Mouse (Mus musculus) ES-Bruce4 (cell line): ENCODE measurements around the gene E2f7. TPM values are rescaled to one million over a fixed set of nuclear protein-coding genes. Genes with fewer than 3 reads are reported as not detected.

Experiments used
- H3K27ac ChIP-seq: 2 replicates; pipeline ENCODE4 v1.5.1; 2012; ENCODE audit warnings: low read length, inconsistent platforms; ENCODE audit not compliant: insufficient read depth
- H3K27me3 ChIP-seq: 2 replicates; pipeline ENCODE4 v1.6.1; 2012; ENCODE audit warnings: mild to moderate bottlenecking, low read length, inconsistent platforms; ENCODE audit not compliant: control insufficient read depth, poor library complexity, insufficient read depth, severe bottlenecking
- H3K36me3 ChIP-seq: 2 replicates; pipeline ENCODE4 v1.6.1; 2012; ENCODE audit warnings: inconsistent platforms, mild to moderate bottlenecking, low read length, moderate library complexity; ENCODE audit not compliant: control insufficient read depth, poor library complexity, insufficient read depth, severe bottlenecking
- H3K4me1 ChIP-seq: one replicate; pipeline ENCODE4 v1.8.1; 2011; ENCODE audit warnings: low read length; ENCODE audit not compliant: control insufficient read depth, insufficient read depth
- H3K4me3 ChIP-seq: 2 replicates; pipeline ENCODE4 v1.5.1; 2011; ENCODE audit warnings: low read depth, mild to moderate bottlenecking, low read length
- H3K9ac ChIP-seq: 2 replicates; pipeline ENCODE4 v1.6.1; 2012; ENCODE audit warnings: low read depth, mild to moderate bottlenecking, inconsistent platforms; ENCODE audit not compliant: poor library complexity, severe bottlenecking
- H3K9me3 ChIP-seq: replicated peaks from 2 replicates; pipeline ENCODE4 v1.6.1; 2012; ENCODE audit warnings: mild to moderate bottlenecking, low read length, inconsistent platforms; ENCODE audit not compliant: control insufficient read depth, poor library complexity, insufficient read depth, severe bottlenecking
- CTCF ChIP-seq: IDR thresholded peaks from one replicate; pipeline ENCODE4 v1.8.1; 2011; ENCODE audit warnings: low read depth, low read length
- EP300 ChIP-seq: IDR thresholded peaks from 2 replicates; pipeline ENCODE4 v1.6.1; 2011; ENCODE audit warnings: low read depth, low read length; ENCODE audit not compliant: insufficient read depth
- POLR2A ChIP-seq: IDR thresholded peaks from one replicate; pipeline ENCODE4 v1.8.1; 2011; ENCODE audit warnings: low read length; ENCODE audit not compliant: insufficient read depth
- polyA plus RNA-seq: library from polyadenylated mRNA; stranded (reverse); fragments of >200 nt; gene quantifications from 2 replicates; pipeline ENCODE4 v1.2.4, GENCODE M21; 2011; ENCODE audit warnings: low read depth; ENCODE audit not compliant: missing spikeins, insufficient read depth, insufficient read length

E2f7 gene
- polyA plus RNA-seq, 1 experiment = 31.4 TPM

- Histone ChIP-seq H3K4me1 (no peaks in the 10 kb centered on the region), H3K9ac (no peak overlapping the region), H3K9me3 (no peaks in the 10 kb centered on the region), H3K4me3 (no peak overlapping the region), H3K27me3 (no peaks in the 10 kb centered on the region), H3K36me3 (no peaks in the 10 kb centered on the region), H3K27ac (no peak overlapping the region)
- TF ChIP-seq CTCF (peak; percentile 68), EP300 (no peak)
Observed at GRCm38 (mm10) chr10:110727816-110728215, 17.4 kb upstream of the E2f7 start.

DNA sequence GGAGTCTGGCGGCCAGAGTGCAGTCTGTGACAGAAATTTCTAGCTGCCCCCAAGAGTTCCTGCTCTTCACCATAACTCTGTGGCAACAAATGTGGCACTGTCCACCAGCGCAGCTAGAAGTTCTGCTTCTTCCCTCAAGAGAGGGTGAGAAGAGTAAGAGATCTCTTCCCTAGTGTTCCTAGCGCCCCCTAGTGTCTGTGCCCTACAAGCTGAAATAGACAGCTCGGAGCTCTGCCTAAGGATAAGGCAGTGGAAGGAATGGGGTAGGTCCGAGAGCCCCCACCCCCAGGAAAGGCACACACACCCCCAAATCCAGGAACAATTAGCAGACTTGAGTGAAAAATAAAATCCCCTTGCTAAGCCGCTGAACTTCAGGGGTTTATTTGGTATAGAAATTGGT is 11.9 kb upstream of the E2f7 start:
- Histone ChIP-seq H3K9me3 (no peaks in the 10 kb centered on the region), H3K4me3 (no peak overlapping the region), H3K9ac (no peak overlapping the region), H3K4me1 (no peaks in the 10 kb centered on the region), H3K27ac (no peak overlapping the region), H3K36me3 (no peaks in the 10 kb centered on the region), H3K27me3 (0 out of 2 replicates have a peak, but pooled peaks cover 1% of the 10 kb centered on the region)
- TF ChIP-seq EP300 (no peak), CTCF (peak; percentile 54)

DNA sequence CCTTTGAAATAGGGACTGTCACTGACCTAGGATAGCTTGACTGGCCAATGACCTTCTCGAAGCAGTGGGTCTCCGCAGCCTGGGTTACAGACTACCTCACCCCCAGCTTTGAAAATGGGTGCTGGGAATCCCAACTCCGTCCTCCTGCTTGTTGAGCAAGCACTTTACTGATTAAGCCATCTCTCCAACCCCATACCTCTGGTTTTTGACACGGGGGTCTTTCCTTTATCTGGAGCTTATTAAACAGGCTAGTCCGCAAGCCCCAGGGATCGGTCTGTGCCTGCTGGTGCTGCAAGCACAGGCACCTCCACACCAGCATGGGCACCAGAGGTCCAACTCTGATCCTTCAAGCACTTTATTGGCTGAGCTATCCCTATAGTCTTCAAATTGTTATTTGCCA is 1.5 kb upstream of the E2f7 start:
- H3K9ac ChIP-seq = no peak overlapping the region
- no peak for TF ChIP-seq CTCF
- TF ChIP-seq EP300 = no peak
- no peak for TF ChIP-seq POLR2A
- H3K36me3 ChIP-seq = peaks cover 14% of the 10 kb centered on the region
- no peak overlapping the region for H3K4me3 ChIP-seq
- H3K27me3 ChIP-seq = no peaks in the 10 kb centered on the region; the same call in 1 of the 2 replicates
- H3K4me1 ChIP-seq = no peaks in the 10 kb centered on the region
- no peaks in the 10 kb centered on the region for H3K9me3 ChIP-seq
- H3K27ac ChIP-seq = no peak overlapping the region

DNA sequence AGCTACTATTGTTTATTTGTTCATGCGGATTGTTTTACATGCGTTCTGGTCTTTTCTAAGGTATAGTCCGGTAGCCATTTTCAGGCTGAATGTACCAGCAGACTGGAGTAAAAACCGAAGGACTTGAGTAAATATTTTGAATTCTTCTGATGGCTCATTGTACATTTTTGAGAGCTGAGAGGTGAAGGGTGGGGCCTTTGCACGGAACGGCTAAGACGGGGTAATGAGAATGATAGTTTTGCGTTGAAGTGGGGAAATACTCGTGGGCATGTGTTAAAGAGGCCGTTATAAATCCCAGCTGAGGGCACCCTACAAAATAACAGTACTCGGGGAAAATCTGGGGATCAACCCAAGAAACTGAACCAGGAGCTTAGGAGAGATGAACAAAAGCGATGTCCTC is 1.1 kb upstream of the E2f7 start:
- no peak overlapping the region for H3K27ac ChIP-seq
- TF ChIP-seq CTCF (no peak), EP300 (no peak), POLR2A (no peak)
- no peaks in the 10 kb centered on the region for H3K9me3 ChIP-seq
- no peaks in the 10 kb centered on the region; the same call in 1 of the 2 replicates for H3K27me3 ChIP-seq
- no peaks in the 10 kb centered on the region for H3K4me1 ChIP-seq
- peaks cover 18% of the 10 kb centered on the region for H3K36me3 ChIP-seq
- H3K9ac ChIP-seq = peak overlapping the region; percentile 63
- no peak overlapping the region for H3K4me3 ChIP-seq

DNA sequence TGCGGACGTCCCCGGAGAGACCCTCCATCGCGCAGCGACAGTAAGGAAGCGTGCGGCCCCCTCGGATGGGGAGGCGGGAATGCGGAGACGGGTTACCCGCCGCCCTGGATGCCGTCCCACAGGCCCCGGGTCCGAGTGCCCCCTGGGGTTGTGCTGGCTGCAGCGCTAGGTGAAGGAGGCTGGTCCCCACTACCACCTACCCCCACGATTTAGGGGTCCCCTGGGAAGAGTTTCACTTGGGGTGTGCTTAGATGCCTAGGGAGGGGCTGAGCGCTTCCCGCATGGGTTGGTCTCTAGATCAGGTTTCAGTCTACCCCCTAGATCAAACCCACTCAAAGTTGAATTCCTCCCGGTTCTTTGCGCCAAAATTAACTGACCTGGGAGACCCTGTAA is 397 bp downstream of the E2f7 start:
- H3K27ac ChIP-seq = no peak overlapping the region
- peak overlapping the region; percentile 63 for H3K9ac ChIP-seq
- peak overlapping the region; percentile 68 for H3K4me3 ChIP-seq
- H3K4me1 ChIP-seq = peaks cover 3% of the 10 kb centered on the region
- no peaks in the 10 kb centered on the region for H3K9me3 ChIP-seq
- TF ChIP-seq EP300 = no peak
- no peak for TF ChIP-seq CTCF
- no peak for TF ChIP-seq POLR2A
- H3K36me3 ChIP-seq = peaks cover 24% of the 10 kb centered on the region
- H3K27me3 ChIP-seq = no peaks in the 10 kb centered on the region; the same call in 1 of the 2 replicates

GRCm38 (mm10) chr10:110749081-110749480 is 3.8 kb downstream of the E2f7 start:
- Histone ChIP-seq H3K36me3 (peaks cover 47% of the 10 kb centered on the region), H3K27ac (no peak overlapping the region)

More at GRCm38 (mm10) chr10:110749081-110749480, 3.8 kb downstream of the E2f7 start:
- no peak for TF ChIP-seq CTCF
- TF ChIP-seq EP300 = no peak
- no peak for TF ChIP-seq POLR2A
- Histone ChIP-seq H3K4me3 (no peak overlapping the region), H3K4me1 (peaks cover 3% of the 10 kb centered on the region), H3K27me3 (no peaks in the 10 kb centered on the region), H3K9me3 (no peaks in the 10 kb centered on the region), H3K9ac (no peak overlapping the region)
